Mouse (Mus musculus): ENCODE measurements around the gene Pxn.

The Pxn gene

GRCm38 (mm10) chr5:115506454-115507201, at the start of gene Pxn:
TSS of gene Pxn (plus strand) at chr5:115506676.
- peak; percentile 83 for DNase-seq (ENCODE audit: low spot score)

DNA sequence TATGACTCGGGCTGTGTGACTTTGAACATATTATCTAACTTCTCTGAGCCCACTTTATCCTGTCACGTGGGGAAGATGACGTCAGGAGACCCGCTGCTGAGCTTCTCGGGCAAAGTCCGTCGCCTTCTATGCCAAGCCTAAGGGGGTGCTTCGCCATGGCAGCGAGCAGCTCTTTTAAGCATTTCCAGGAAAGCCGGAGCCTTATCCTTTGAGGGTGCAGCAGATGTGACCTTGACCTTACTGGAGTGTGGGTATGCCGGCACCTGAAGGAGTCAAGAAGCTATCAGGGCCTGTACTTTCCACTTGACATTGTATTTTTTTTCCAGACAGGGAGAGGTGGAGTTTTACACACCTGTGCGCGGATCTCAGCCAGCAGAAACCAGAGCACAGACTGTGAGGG, 47.6 kb upstream of the Pxn start:
- DNase-seq (ENCODE audit: low spot score), result no peak

DNA sequence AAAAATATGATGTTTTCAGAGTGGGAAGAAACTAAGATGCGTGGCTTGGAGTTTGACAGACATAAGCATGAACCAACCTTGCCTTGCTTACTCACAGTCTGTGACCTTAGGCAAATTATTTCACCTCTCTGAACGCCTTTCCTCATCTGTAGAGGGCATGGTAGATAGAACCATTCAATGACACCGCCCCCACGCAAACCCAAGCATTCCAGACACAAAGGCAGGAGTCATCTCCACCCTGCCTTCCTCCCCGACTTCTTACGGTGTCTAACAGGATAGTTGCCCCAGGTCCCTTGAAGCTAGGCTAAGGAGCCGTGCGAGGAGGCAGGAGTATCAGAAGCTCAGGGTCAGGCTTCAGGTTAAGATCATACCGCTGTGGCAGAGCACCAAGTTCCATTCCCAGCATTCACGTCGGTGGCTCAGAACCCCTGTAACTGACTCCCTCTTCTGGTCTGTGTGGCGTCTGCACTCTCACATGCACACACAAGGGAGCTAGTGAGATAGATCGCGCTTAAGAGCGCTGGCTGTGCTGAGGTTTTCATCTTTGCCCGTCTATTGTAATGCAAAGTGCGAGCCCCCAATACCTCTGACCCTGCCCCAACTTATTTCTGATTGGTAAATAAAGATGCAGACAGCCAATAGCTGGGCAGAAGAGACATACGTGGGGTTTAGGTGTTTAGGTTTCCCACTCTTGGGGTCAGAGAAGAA, 41.9 kb upstream of the Pxn start:
- no peak for DNase-seq (ENCODE audit: low spot score)

GRCm38 (mm10) chr5:115465642-115466420, 40.6 kb upstream of the Pxn start, which contains the start of gene Pla2g1b:
TSS of gene Pla2g1b (plus strand) at chr5:115466262.
- no peak for DNase-seq (ENCODE audit: low spot score)

GRCm38 (mm10) chr5:115469791-115470190, 36.7 kb upstream of the Pxn start:
- no peak for DNase-seq (ENCODE audit: low spot score)

- DNase-seq (ENCODE audit: low spot score), result no peak
Observed at GRCm38 (mm10) chr5:115470766-115471531, 35.5 kb upstream of the Pxn start.

GRCm38 (mm10) chr5:115473191-115473590, 33.3 kb upstream of the Pxn start:
- DNase-seq (ENCODE audit: low spot score), result no peak

- DNase-seq (ENCODE audit: low spot score), result no peak
Observed at GRCm38 (mm10) chr5:115474174-115474828, 32.2 kb upstream of the Pxn start.

GRCm38 (mm10) chr5:115475337-115476106, 31.0 kb upstream of the Pxn start:
- DNase-seq (ENCODE audit: low spot score), result no peak

GRCm38 (mm10) chr5:115476107-115476727, 30.3 kb upstream of the Pxn start:
- no peak for DNase-seq (ENCODE audit: low spot score)

- DNase-seq (ENCODE audit: low spot score), result no peak
Observed at GRCm38 (mm10) chr5:115479561-115479960, 26.9 kb upstream of the Pxn start.

- no peak for DNase-seq (ENCODE audit: low spot score)
Observed at GRCm38 (mm10) chr5:115480101-115480500, 26.4 kb upstream of the Pxn start.

DNA sequence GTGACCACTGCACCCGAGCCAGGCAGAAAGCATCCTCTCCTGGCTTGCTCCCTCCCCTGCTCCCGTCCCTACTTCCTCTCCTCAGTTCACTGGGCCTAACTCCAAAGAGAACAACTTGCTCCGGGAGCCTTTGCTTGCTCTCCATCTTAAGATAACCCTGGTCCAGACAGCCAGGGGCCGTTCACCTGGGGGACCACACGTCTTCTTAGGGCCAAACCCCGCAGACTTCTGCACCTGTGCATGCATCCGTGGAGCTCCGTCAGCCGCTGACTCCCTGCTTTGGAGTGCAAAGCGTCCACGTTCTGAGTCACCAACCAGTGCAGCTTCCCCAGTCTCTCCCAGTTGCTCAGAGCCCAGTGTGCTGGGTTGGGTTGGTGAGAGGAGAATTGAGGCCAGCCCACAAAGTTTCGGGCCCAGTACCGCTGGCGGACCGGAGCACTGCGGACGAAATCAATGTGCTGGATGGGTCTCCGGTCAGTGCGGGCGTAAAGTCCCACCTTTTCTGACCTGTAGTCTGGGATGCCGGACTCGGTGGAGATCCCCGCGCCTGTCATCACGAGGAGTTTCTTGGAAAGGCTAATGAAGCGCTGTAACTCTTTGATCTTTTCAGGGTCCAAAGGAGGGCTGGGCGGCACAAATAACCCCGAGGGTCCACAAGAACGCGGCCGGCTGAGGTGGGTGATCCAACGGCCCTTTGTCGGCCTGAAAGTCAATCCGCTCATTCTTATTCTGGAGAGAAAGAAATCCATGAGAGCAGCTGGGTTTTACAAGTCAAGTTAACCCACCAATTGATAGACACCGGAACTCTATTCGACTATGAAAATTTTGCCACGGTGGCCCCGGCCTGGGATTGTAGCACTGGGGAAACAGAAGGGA, 23.8 kb upstream of the Pxn start:
- no peak for DNase-seq (ENCODE audit: low spot score)

GRCm38 (mm10) chr5:115483385-115483784, 23.1 kb upstream of the Pxn start:
- no peak for DNase-seq (ENCODE audit: low spot score)

DNA sequence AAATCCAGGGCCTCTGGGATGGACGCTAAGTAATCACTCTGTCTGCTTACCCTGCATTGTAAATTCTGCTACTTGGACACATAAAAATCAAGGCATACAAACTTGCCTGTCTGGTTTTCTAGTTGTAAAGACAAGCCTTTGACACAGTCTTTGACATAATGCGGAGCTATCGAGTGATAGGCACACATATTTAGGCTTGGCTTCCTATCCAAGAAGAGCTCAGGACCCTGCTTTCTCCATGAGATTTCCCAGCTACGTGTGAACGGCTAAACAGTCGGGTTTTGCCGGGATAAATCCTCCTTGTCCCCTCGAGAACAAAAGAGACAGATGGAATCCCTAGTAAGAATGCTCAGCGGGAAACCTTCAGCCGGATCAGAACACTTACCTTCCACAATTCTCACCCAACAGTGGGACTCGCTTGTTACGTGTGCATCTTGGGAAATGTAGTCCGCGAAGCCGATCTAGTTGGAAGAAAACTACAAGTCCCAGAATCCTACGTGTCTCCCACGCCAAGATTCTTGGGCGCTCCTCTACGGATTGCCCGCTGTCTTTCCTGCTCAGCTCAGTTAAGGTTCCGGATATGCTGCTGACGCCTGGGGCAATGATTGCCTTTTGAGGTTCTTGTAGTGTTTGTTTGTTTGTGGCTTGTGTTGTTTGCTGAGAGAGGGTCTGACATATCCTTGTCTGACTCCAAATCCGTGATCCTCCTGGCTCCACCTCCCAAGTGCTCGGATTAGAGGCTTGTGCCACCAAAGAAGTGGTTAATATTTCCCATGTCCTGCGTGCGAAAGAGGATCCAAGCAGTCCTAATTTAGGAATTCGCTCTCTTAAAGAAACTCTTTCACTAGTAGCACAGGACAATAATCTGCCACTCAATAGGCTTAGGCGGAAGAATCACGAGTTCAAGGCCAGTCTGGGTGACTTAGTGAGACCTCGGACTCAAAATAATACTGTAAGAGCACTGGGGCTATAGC, 22.2 kb upstream of the Pxn start, which contains the start of gene Sirt4:
Gene Sirt4, minus strand, starts transcription at position 779 of the 974 bp plus-strand sequence.
- DNase-seq (ENCODE audit: low spot score), result peak; percentile 82

GRCm38 (mm10) chr5:115484996-115485395, 21.5 kb upstream of the Pxn start:
- DNase-seq (ENCODE audit: low spot score), result no peak

DNA sequence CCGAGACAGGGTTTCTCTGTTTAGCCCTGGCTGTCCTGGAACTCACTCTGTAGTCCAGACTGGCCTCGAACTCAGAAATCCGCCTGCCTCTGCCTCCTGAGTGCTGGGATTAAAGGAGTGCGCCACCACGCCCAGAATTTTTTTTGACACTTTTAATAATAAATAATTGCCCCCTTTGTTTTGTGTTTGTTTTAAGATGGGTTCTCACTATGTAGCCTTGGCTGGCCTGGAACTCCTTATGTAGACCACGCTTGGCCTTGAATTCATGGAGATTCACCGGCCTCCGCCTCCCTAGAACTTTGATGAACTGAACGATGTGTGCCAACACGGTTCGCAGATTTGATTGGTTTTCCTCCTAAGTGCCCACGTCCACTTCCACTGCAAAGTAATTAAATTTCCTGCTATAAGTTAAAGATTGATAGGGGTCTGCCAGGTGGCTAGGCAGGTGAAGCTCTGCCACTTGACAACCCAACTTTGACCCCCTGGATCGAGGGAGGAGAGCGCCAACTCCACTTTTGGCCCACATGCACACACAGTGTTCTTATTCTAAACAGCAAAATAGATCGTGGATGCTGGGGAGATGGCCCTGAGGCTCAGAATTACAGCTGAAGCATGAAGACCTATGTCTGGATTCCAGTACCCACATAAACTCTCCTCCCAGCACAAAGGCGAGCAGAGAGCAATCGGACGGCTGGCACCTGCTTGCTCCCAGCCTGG, 20.8 kb upstream of the Pxn start:
- no peak for DNase-seq (ENCODE audit: low spot score)
